Mouse (Mus musculus) embryonic facial prominence, embryonic 13.5 days (tissue): ENCODE results near the gene Rheb. TPM values are rescaled to one million over a fixed set of nuclear protein-coding genes. Genes with fewer than 3 reads are reported as not detected.
"Not testable (repeated sequence)": the region's sequence is repeated elsewhere in the genome, so short reads cannot be mapped to it uniquely, and the experiment has no call there.

Experiments
- ATAC-seq: fragments of 200-750 bp; cut with Nextera tagmentation; 2 replicates; pipeline ENCODE4 v1.8.0; 2017; ENCODE audit warnings: low read depth; ENCODE audit not compliant: insufficient number of reproducible peaks, insufficient read depth, low FRiP score, low TSS enrichment
- H3K27ac ChIP-seq: fragments of 300-500 bp; sonication (generic); 2 replicates; pipeline ENCODE4 v1.5.1; 2015; ENCODE audit warnings: moderate library complexity, mild to moderate bottlenecking, inconsistent platforms
- H3K27me3 ChIP-seq: fragments of 300-500 bp; sonication (generic); 2 replicates; pipeline ENCODE4 v1.6.1; 2015; ENCODE audit warnings: mild to moderate bottlenecking, inconsistent platforms
- H3K36me3 ChIP-seq: fragments of 300-500 bp; sonication (generic); 2 replicates; pipeline ENCODE4 v1.6.1; 2015; ENCODE audit warnings: mild to moderate bottlenecking, inconsistent platforms
- H3K4me1 ChIP-seq: fragments of 300-500 bp; sonication (generic); 2 replicates; pipeline ENCODE4 v1.6.1; 2015; ENCODE audit warnings: inconsistent platforms
- H3K4me2 ChIP-seq: fragments of 300-500 bp; sonication (generic); 2 replicates; pipeline ENCODE4 v1.6.1; 2015; ENCODE audit warnings: moderate library complexity, mild to moderate bottlenecking, inconsistent platforms
- H3K4me3 ChIP-seq: fragments of 300-500 bp; sonication (generic); 2 replicates; pipeline ENCODE4 v1.5.1; 2015; ENCODE audit warnings: mild to moderate bottlenecking, inconsistent platforms
- H3K9ac ChIP-seq: fragments of 300-500 bp; sonication (generic); 2 replicates; pipeline ENCODE4 v1.6.1; 2015; ENCODE audit warnings: mild to moderate bottlenecking, inconsistent platforms
- H3K9me3 ChIP-seq: fragments of 300-500 bp; sonication (generic); 2 replicates; pipeline ENCODE4 v1.6.1; 2016; ENCODE audit warnings: inconsistent platforms
- WGBS: fragments of 180-500 bp; shearing (Covaris S2); methylation state at CpG from one replicate; pipeline ENCODE4 v1.1.7; 2015; ENCODE audit warnings: mixed read lengths; 5-methylcytosine and 5-hydroxymethylcytosine counted together
- polyA plus RNA-seq: library from polyadenylated mRNA; unstranded; fragments of >200 nt; fragmentation: Nextera tagmentation; extraction: Ambion mirVana; gene quantifications from 2 replicates; pipeline ENCODE4 v1.2.1, GENCODE M21; 2015

Rheb gene
- polyA plus RNA-seq, 1 experiment from 2014 or later, result 219 TPM

GRCm38 (mm10) chr5:24834491-24834890 lies 7.9 kb downstream of the Rheb start:
- 85% methylated on average over 5 of the region's 5 CpGs for WGBS
- no peak overlapping the region for H3K9ac ChIP-seq
- no peak for ATAC-seq
- no peak overlapping the region for H3K4me3 ChIP-seq
- H3K36me3 ChIP-seq, result no peaks in the 10 kb centered on the region
- no peaks in the 10 kb centered on the region for H3K27me3 ChIP-seq
- H3K4me2 ChIP-seq, result no peak overlapping the region
- H3K9me3 ChIP-seq, result no peaks in the 10 kb centered on the region
- peaks cover 24% of the 10 kb centered on the region for H3K4me1 ChIP-seq
- H3K27ac ChIP-seq, result no peak overlapping the region

GRCm38 (mm10) chr5:24831912-24832311 lies 10.5 kb downstream of the Rheb start:
- peaks cover 12% of the 10 kb centered on the region; the same call in 1 of the 2 replicates for H3K4me1 ChIP-seq
- H3K27me3 ChIP-seq, result no peaks in the 10 kb centered on the region
- H3K4me3 ChIP-seq, result no peak overlapping the region
- no peak overlapping the region for H3K9ac ChIP-seq
- no peak overlapping the region for H3K27ac ChIP-seq
- WGBS, result 92% methylated on average over 3 of the region's 3 CpGs
- no peaks in the 10 kb centered on the region for H3K36me3 ChIP-seq
- H3K9me3 ChIP-seq, result no peaks in the 10 kb centered on the region
- H3K4me2 ChIP-seq, result no peak overlapping the region
- ATAC-seq, result no peak

- peaks cover 28% of the 10 kb centered on the region; the same call in 1 of the 2 replicates for H3K4me1 ChIP-seq
- no peaks in the 10 kb centered on the region for H3K27me3 ChIP-seq
- H3K36me3 ChIP-seq, result no peaks in the 10 kb centered on the region
- no peak overlapping the region for H3K4me3 ChIP-seq
- no peaks in the 10 kb centered on the region for H3K9me3 ChIP-seq
- ATAC-seq, result no peak
- H3K4me2 ChIP-seq, result no peak overlapping the region
- no peak overlapping the region for H3K9ac ChIP-seq
- 86% methylated on average over 3 of the region's 3 CpGs for WGBS
- H3K27ac ChIP-seq, result no peak overlapping the region
Observed at GRCm38 (mm10) chr5:24828446-24828845, 14.0 kb downstream of the Rheb start.

GRCm38 (mm10) chr5:24827173-24827572 lies 15.3 kb downstream of the Rheb start:
- WGBS, result 90% methylated on average over 2 of the region's 2 CpGs
- no peaks in the 10 kb centered on the region for H3K27me3 ChIP-seq
- no peaks in the 10 kb centered on the region for H3K36me3 ChIP-seq
- H3K9ac ChIP-seq, result no peak overlapping the region
- no peak overlapping the region for H3K4me2 ChIP-seq
- H3K4me3 ChIP-seq, result no peak overlapping the region
- H3K4me1 ChIP-seq, result peaks cover 30% of the 10 kb centered on the region; the same call in 1 of the 2 replicates
- no peak overlapping the region for H3K27ac ChIP-seq
- ATAC-seq, result no peak
- H3K9me3 ChIP-seq, result no peaks in the 10 kb centered on the region

- Histone ChIP-seq H3K4me1 (peaks cover 34% of the 10 kb centered on the region), H3K4me3 (no peak overlapping the region), H3K36me3 (no peaks in the 10 kb centered on the region), H3K9ac (no peak overlapping the region), H3K27ac (no peak overlapping the region), H3K27me3 (no peaks in the 10 kb centered on the region), H3K9me3 (no peaks in the 10 kb centered on the region), H3K4me2 (no peak overlapping the region)
- ATAC-seq, result no peak
- 88% methylated on average over 9 of the region's 9 CpGs for WGBS
Observed at GRCm38 (mm10) chr5:24826056-24826770, 16.2 kb downstream of the Rheb start.

GRCm38 (mm10) chr5:24825365-24826055 lies 16.9 kb downstream of the Rheb start:
- peaks cover 35% of the 10 kb centered on the region for H3K4me1 ChIP-seq
- H3K9me3 ChIP-seq, result no peaks in the 10 kb centered on the region
- 82% methylated on average over 4 of the region's 4 CpGs for WGBS
- no peak overlapping the region for H3K9ac ChIP-seq
- H3K4me3 ChIP-seq, result no peak overlapping the region
- H3K27me3 ChIP-seq, result no peaks in the 10 kb centered on the region
- no peak overlapping the region for H3K27ac ChIP-seq
- no peak for ATAC-seq
- H3K36me3 ChIP-seq, result no peaks in the 10 kb centered on the region
- no peak overlapping the region for H3K4me2 ChIP-seq

- WGBS, result 73% methylated on average over 6 of the region's 6 CpGs
- Histone ChIP-seq H3K4me2 (no peak overlapping the region), H3K9me3 (no peaks in the 10 kb centered on the region), H3K4me3 (no peak overlapping the region), H3K4me1 (peaks cover 35% of the 10 kb centered on the region), H3K9ac (no peak overlapping the region), H3K36me3 (peaks cover 4% of the 10 kb centered on the region; the same call in 1 of the 2 replicates), H3K27ac (no peak overlapping the region; the same call in 1 of the 2 replicates), H3K27me3 (no peaks in the 10 kb centered on the region)
- no peak for ATAC-seq
Observed at GRCm38 (mm10) chr5:24823864-24824405, 18.5 kb downstream of the Rheb start.

- WGBS, result 66% methylated on average over 3 of the region's 3 CpGs
- no peak overlapping the region for H3K27ac ChIP-seq
- H3K4me3 ChIP-seq, result no peak overlapping the region
- no peaks in the 10 kb centered on the region for H3K9me3 ChIP-seq
- H3K9ac ChIP-seq, result no peak overlapping the region
- no peak for ATAC-seq
- peaks cover 35% of the 10 kb centered on the region for H3K4me1 ChIP-seq
- H3K27me3 ChIP-seq, result no peaks in the 10 kb centered on the region
- peaks cover 4% of the 10 kb centered on the region; the same call in 1 of the 2 replicates for H3K36me3 ChIP-seq
- H3K4me2 ChIP-seq, result no peak overlapping the region
Observed at GRCm38 (mm10) chr5:24822781-24823180, 19.6 kb downstream of the Rheb start.

- not testable (repeated sequence) for H3K36me3 ChIP-seq, H3K27me3 ChIP-seq
Observed at GRCm38 (mm10) chr5:24822231-24822630, 20.2 kb downstream of the Rheb start.

GRCm38 (mm10) chr5:24821403-24821841 lies 21.0 kb downstream of the Rheb start:
- H3K4me3 ChIP-seq, result no peak overlapping the region

More at GRCm38 (mm10) chr5:24822231-24822630, 20.2 kb downstream of the Rheb start:
- not testable (repeated sequence) for H3K4me2 ChIP-seq, H3K9me3 ChIP-seq, H3K4me3 ChIP-seq, H3K9ac ChIP-seq, ATAC-seq, H3K27ac ChIP-seq
- peaks cover 35% of the 10 kb centered on the region for H3K4me1 ChIP-seq
- 80% methylated on average over 3 of the region's 3 CpGs for WGBS

GRCm38 (mm10) chr5:24820627-24821026 lies 21.8 kb downstream of the Rheb start:
- H3K4me2 ChIP-seq, result no peak overlapping the region
- H3K4me1 ChIP-seq, result peaks cover 20% of the 10 kb centered on the region
- ATAC-seq, result no peak
- H3K36me3 ChIP-seq, result peaks cover 24% of the 10 kb centered on the region
- WGBS, result 68% methylated on average over 5 of the region's 5 CpGs
- no peaks in the 10 kb centered on the region for H3K27me3 ChIP-seq
- no peak overlapping the region for H3K4me3 ChIP-seq
- no peak overlapping the region for H3K9ac ChIP-seq
- no peaks in the 10 kb centered on the region for H3K9me3 ChIP-seq
- no peak overlapping the region for H3K27ac ChIP-seq

More at GRCm38 (mm10) chr5:24821403-24821841, 21.0 kb downstream of the Rheb start:
- Histone ChIP-seq H3K4me1 (peaks cover 26% of the 10 kb centered on the region), H3K36me3 (peaks cover 18% of the 10 kb centered on the region), H3K27ac (no peak overlapping the region), H3K4me2 (no peak overlapping the region), H3K27me3 (no peaks in the 10 kb centered on the region), H3K9ac (no peak overlapping the region), H3K9me3 (no peaks in the 10 kb centered on the region)
- ATAC-seq, result no peak
- WGBS, result 79% methylated on average over 3 of the region's 3 CpGs
